Mouse (Mus musculus): ENCODE measurements at regions not wholly inside any gene's neighbourhood (a gene's known extent, or its start where the extent isn't known, plus 50 kb on each side); places are given as distances from the start of the nearest gene placed in this dataset.
A peak's percentile ranks its signal among the peaks of the same experiment; 100 is the strongest.

- H3K4me1 ChIP-seq (replicated peaks): no peaks in the 10 kb centered on the region
- H3K27ac ChIP-seq: no peak overlapping the region
- no peaks in the 10 kb centered on the region for H3K27me3 ChIP-seq
- WGBS: 88% methylated on average over 7 of the region's 7 CpGs
- no peaks in the 10 kb centered on the region; the same call in 1 of the 2 replicates for H3K36me3 ChIP-seq
- no peak for ATAC-seq (ENCODE audit: insufficient number of reproducible peaks, insufficient read depth, low FRiP score, low TSS enrichment, low read depth)
- H3K9me3 ChIP-seq: peaks cover 15% of the 10 kb centered on the region
- no peak overlapping the region for H3K4me3 ChIP-seq (replicated peaks)
- H3K4me2 ChIP-seq: no peak overlapping the region
- H3K9ac ChIP-seq (replicated peaks): no peak overlapping the region
These were observed 70.6 kb downstream of the Npy start for GRCm38 (mm10) chr6:49893113-49893512.

DNA sequence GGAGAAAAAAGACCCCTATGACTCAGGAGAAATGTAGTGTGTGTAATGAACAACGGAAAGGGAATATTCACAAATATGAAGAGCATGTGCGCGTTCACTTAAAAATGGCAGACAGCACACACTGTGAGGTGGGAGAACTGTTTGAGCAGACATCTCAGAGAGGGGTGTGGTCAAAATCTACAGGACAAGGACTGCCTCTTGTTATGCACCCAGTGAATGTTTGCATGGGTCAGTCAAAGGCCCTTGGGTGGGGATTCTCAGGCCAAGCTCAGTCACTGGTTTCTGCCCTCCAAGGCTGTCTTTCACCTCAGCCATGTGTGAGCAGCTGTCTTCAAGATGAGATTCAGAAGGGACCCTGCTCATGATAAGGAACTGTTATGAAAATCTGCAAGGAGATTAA is 76.6 kb downstream of the Npy start:
- no peaks in the 10 kb centered on the region for H3K27me3 ChIP-seq

GRCm38 (mm10) chr6:49901512-49901911 is 79.0 kb downstream of the Npy start:
- Histone ChIP-seq H3K27ac (no peak overlapping the region), H3K4me2 (no peak overlapping the region), H3K4me3 (replicated peaks) (no peak overlapping the region), H3K9me3 (no peaks in the 10 kb centered on the region), H3K9ac (replicated peaks) (no peak overlapping the region), H3K27me3 (no peaks in the 10 kb centered on the region), H3K4me1 (replicated peaks) (peaks cover 10% of the 10 kb centered on the region), H3K36me3 (no peaks in the 10 kb centered on the region)
- WGBS: 75% methylated on average over 6 of the region's 6 CpGs
- ATAC-seq (ENCODE audit: insufficient number of reproducible peaks, insufficient read depth, low FRiP score, low TSS enrichment, low read depth): no peak

More for the DNA sequence above, 76.6 kb downstream of the Npy start:
- ATAC-seq (ENCODE audit: insufficient number of reproducible peaks, insufficient read depth, low FRiP score, low TSS enrichment, low read depth): no peak
- Histone ChIP-seq H3K4me1 (replicated peaks) (peaks cover 5% of the 10 kb centered on the region), H3K27ac (no peak overlapping the region), H3K9ac (replicated peaks) (no peak overlapping the region), H3K36me3 (no peaks in the 10 kb centered on the region; the same call in 1 of the 2 replicates), H3K4me2 (no peak overlapping the region), H3K4me3 (replicated peaks) (no peak overlapping the region), H3K9me3 (peaks cover 11% of the 10 kb centered on the region)
- WGBS: 93% methylated on average over 3 of the region's 3 CpGs

GRCm38 (mm10) chr6:49904001-49904400 is 81.5 kb downstream of the Npy start:
- H3K4me2 ChIP-seq: no peak overlapping the region
- peaks cover 10% of the 10 kb centered on the region for H3K4me1 ChIP-seq (replicated peaks)
- no peak overlapping the region for H3K9ac ChIP-seq (replicated peaks)
- no peak overlapping the region for H3K4me3 ChIP-seq (replicated peaks)
- H3K36me3 ChIP-seq: no peaks in the 10 kb centered on the region
- no peaks in the 10 kb centered on the region for H3K27me3 ChIP-seq
- no peak overlapping the region for H3K27ac ChIP-seq
- peak; percentile 80; the same call in 1 of the 2 replicates for ATAC-seq (ENCODE audit: insufficient number of reproducible peaks, insufficient read depth, low FRiP score, low TSS enrichment, low read depth)
- WGBS: 29% methylated on average over 6 of the region's 6 CpGs
- H3K9me3 ChIP-seq: no peaks in the 10 kb centered on the region

GRCm38 (mm10) chr6:49906456-49906855 is 83.9 kb downstream of the Npy start:
- Histone ChIP-seq H3K4me1 (replicated peaks) (peaks cover 10% of the 10 kb centered on the region), H3K4me3 (replicated peaks) (no peak overlapping the region), H3K27me3 (no peaks in the 10 kb centered on the region), H3K9ac (replicated peaks) (no peak overlapping the region), H3K27ac (no peak overlapping the region), H3K36me3 (no peaks in the 10 kb centered on the region), H3K9me3 (no peaks in the 10 kb centered on the region), H3K4me2 (no peak overlapping the region)
- no peak for ATAC-seq (ENCODE audit: insufficient number of reproducible peaks, insufficient read depth, low FRiP score, low TSS enrichment, low read depth)
- 89% methylated on average over 2 of the region's 2 CpGs for WGBS

DNA sequence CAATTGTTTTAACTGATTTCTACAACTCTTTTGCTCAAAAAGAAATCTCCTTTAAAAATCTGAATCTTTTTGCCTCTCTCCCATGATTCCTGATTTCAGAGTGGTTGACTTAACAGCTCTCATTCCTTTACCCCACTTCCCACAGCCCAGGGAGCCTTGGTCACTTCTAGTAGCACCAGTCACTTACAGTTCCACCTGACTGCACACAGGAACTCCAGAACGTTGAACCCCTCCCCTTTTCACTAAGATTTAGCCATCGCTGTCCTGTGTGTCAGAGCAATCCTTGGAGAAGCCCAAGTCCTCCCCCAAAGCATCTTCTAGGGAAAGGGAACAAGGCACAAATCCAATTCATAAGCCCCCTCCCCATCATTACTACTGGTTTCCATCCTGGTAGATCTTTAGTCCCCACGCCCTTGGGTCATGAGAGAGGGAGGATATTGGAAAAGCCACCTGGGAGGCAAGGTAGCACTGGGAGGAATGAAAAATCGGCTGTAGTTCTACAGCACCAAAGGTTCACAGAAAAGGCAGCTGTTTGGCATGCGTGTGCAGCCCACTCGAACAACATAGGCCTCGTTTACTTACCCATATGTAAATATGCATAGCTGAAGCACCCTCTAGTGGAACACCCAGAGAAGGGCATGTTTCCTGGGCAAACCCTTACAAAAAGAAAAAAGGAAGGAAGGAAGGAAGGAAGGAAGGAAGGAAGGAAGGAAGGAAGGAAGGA is 96.7 kb downstream of the Npy start:
- no peak overlapping the region for H3K4me3 ChIP-seq (replicated peaks)
- no peak overlapping the region for H3K9ac ChIP-seq (replicated peaks)
- WGBS: 43% methylated on average over 7 of the region's 7 CpGs
- H3K36me3 ChIP-seq: no peaks in the 10 kb centered on the region
- H3K4me1 ChIP-seq (replicated peaks): no peaks in the 10 kb centered on the region
- no peaks in the 10 kb centered on the region for H3K9me3 ChIP-seq
- H3K27me3 ChIP-seq: no peaks in the 10 kb centered on the region
- no peak overlapping the region for H3K4me2 ChIP-seq
- ATAC-seq (ENCODE audit: insufficient number of reproducible peaks, insufficient read depth, low FRiP score, low TSS enrichment, low read depth): no peak
- no peak overlapping the region for H3K27ac ChIP-seq

GRCm38 (mm10) chr6:49919813-49920170 is 97.3 kb downstream of the Npy start:
- Histone ChIP-seq H3K4me3 (replicated peaks) (no peak overlapping the region), H3K9me3 (no peaks in the 10 kb centered on the region), H3K9ac (replicated peaks) (no peak overlapping the region), H3K4me1 (replicated peaks) (no peaks in the 10 kb centered on the region), H3K4me2 (no peak overlapping the region), H3K27ac (no peak overlapping the region), H3K36me3 (no peaks in the 10 kb centered on the region), H3K27me3 (no peaks in the 10 kb centered on the region)
- ATAC-seq (ENCODE audit: insufficient number of reproducible peaks, insufficient read depth, low FRiP score, low TSS enrichment, low read depth): no peak
- 87% methylated on average over 1 of the region's 1 CpGs for WGBS

GRCm38 (mm10) chr6:49924296-49924695 is 101.8 kb downstream of the Npy start:
- Histone ChIP-seq H3K27me3 (no peaks in the 10 kb centered on the region; the same call in 1 of the 2 replicates), H3K4me1 (replicated peaks) (0 out of 2 replicates have a peak, but pooled peaks cover 4% of the 10 kb centered on the region), H3K4me2 (no peak overlapping the region), H3K9ac (replicated peaks) (no peak overlapping the region), H3K9me3 (no peaks in the 10 kb centered on the region), H3K27ac (no peak overlapping the region), H3K4me3 (replicated peaks) (no peak overlapping the region), H3K36me3 (no peaks in the 10 kb centered on the region)
- 81% methylated on average over 5 of the region's 5 CpGs for WGBS
- no peak for ATAC-seq (ENCODE audit: insufficient number of reproducible peaks, insufficient read depth, low FRiP score, low TSS enrichment, low read depth)

- no peak overlapping the region for H3K4me3 ChIP-seq (replicated peaks)
- no peaks in the 10 kb centered on the region for H3K9me3 ChIP-seq
- no peak overlapping the region for H3K27ac ChIP-seq
- H3K4me1 ChIP-seq (replicated peaks): 0 out of 2 replicates have a peak, but pooled peaks cover 4% of the 10 kb centered on the region
- H3K9ac ChIP-seq (replicated peaks): no peak overlapping the region
- ATAC-seq (ENCODE audit: insufficient number of reproducible peaks, insufficient read depth, low FRiP score, low TSS enrichment, low read depth): no peak
- H3K27me3 ChIP-seq: no peaks in the 10 kb centered on the region; the same call in 1 of the 2 replicates
- no peak overlapping the region for H3K4me2 ChIP-seq
- no peaks in the 10 kb centered on the region for H3K36me3 ChIP-seq
- 87% methylated on average over 4 of the region's 4 CpGs for WGBS
These were observed 105.6 kb downstream of the Npy start for GRCm38 (mm10) chr6:49928075-49928474.

- H3K36me3 ChIP-seq: no peaks in the 10 kb centered on the region
- peak; percentile 63; the same call in 1 of the 2 replicates for ATAC-seq (ENCODE audit: insufficient number of reproducible peaks, insufficient read depth, low FRiP score, low TSS enrichment, low read depth)
- no peak overlapping the region for H3K27ac ChIP-seq
- WGBS: 36% methylated on average over 4 of the region's 4 CpGs
- no peak overlapping the region for H3K4me2 ChIP-seq
- H3K4me3 ChIP-seq (replicated peaks): no peak overlapping the region
- H3K4me1 ChIP-seq (replicated peaks): 0 out of 2 replicates have a peak, but pooled peaks cover 4% of the 10 kb centered on the region
- no peaks in the 10 kb centered on the region; the same call in 1 of the 2 replicates for H3K27me3 ChIP-seq
- H3K9ac ChIP-seq (replicated peaks): no peak overlapping the region
- no peaks in the 10 kb centered on the region for H3K9me3 ChIP-seq
These were observed 107.6 kb downstream of the Npy start for GRCm38 (mm10) chr6:49930104-49930503.

DNA sequence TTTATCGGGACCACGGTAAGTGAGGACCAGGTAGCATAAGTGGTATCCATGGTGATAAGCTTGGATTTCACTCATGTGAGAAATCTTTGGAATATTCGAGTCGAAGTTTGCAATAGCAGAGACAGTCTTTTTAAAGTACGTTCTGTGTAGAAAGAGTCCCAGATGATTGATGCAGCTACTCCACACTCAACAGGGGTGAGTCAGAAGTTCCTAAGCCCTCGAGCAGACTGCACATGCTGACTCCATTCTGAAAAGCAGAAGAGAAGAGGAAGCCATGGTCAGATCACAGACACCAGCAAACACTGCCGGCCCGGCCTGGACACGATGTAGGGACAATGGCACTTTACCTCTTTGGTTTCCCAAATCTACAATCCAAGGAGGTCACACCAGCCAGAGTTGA is 120.6 kb downstream of the Npy start:
- WGBS: 90% methylated on average over 9 of the region's 9 CpGs
- H3K27me3 ChIP-seq: no peaks in the 10 kb centered on the region; the same call in 1 of the 2 replicates
- H3K4me3 ChIP-seq (replicated peaks): no peak overlapping the region
- H3K9ac ChIP-seq (replicated peaks): no peak overlapping the region
- no peak for ATAC-seq (ENCODE audit: insufficient number of reproducible peaks, insufficient read depth, low FRiP score, low TSS enrichment, low read depth)
- no peaks in the 10 kb centered on the region for H3K4me1 ChIP-seq (replicated peaks)
- no peak overlapping the region for H3K4me2 ChIP-seq
- no peaks in the 10 kb centered on the region for H3K9me3 ChIP-seq
- no peaks in the 10 kb centered on the region for H3K36me3 ChIP-seq
- no peak overlapping the region for H3K27ac ChIP-seq

DNA sequence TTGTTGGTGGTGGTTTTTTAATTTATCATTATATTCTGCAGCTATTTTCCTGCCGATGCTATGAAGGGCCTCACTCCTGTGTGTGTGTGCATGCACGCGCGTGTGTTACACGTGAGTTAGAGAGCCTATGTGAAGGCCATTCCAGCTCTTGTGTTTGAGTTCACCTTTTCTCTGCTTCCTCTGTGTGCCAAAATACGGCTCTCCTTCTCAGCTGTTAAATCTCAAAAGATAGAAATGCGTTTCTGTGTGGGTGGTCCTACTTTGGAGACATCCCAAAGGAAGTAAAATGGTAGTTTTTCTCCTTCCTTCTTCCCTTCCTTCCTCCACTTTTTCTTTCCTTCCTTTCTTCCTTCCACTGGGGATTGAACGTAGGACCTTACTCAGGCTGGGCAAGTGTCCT is 136.4 kb downstream of the Npy start:
- ATAC-seq (ENCODE audit: insufficient number of reproducible peaks, insufficient read depth, low FRiP score, low TSS enrichment, low read depth): no peak
- no peak overlapping the region for H3K4me3 ChIP-seq (replicated peaks)
- no peaks in the 10 kb centered on the region for H3K36me3 ChIP-seq
- no peak overlapping the region for H3K9ac ChIP-seq (replicated peaks)
- H3K27me3 ChIP-seq: peaks cover 20% of the 10 kb centered on the region; the same call in 1 of the 2 replicates
- H3K4me2 ChIP-seq: no peak overlapping the region
- no peaks in the 10 kb centered on the region for H3K9me3 ChIP-seq
- H3K4me1 ChIP-seq (replicated peaks): no peaks in the 10 kb centered on the region
- no peak overlapping the region for H3K27ac ChIP-seq
- WGBS: 90% methylated on average over 8 of the region's 8 CpGs
